Mouse (Mus musculus) naive thymus-derived CD4-positive, alpha-beta T cell, adult 2 months (primary cell): ENCODE results near the gene Astn2.

Experiments
- DNase-seq: peaks from one replicate; pipeline ENCODE4 v3.0.0-alpha.2; 2011; ENCODE audit warnings: low read depth

Astn2 gene

DNA sequence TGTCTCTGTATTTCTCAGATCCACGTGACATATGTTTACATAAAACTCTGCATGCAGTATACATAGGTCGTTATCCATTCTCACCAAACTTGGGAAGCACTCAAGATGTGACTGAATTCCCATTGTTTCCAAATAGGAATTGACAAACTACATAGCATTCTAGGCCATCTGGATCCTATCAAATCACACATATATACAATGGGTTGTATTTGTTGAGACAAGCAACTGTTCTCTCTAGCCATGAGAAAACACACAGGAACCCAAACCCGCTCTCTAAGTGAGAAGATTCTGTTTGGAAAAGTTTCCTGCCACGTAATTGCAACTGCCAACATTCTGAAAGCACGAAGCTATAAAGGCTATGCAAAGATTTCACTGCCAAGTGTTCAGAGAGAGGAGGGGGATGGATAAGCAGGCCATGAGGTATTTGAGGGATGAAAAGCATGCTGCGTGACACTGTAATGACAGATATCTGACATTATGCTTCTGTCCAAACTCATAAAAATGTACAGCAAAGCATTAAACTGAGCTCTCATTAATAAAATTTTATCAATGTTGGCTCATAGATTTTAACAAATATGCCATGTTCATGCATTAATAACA lies 732.7 kb downstream of the Astn2 start:
- DNase-seq: no peak

DNA sequence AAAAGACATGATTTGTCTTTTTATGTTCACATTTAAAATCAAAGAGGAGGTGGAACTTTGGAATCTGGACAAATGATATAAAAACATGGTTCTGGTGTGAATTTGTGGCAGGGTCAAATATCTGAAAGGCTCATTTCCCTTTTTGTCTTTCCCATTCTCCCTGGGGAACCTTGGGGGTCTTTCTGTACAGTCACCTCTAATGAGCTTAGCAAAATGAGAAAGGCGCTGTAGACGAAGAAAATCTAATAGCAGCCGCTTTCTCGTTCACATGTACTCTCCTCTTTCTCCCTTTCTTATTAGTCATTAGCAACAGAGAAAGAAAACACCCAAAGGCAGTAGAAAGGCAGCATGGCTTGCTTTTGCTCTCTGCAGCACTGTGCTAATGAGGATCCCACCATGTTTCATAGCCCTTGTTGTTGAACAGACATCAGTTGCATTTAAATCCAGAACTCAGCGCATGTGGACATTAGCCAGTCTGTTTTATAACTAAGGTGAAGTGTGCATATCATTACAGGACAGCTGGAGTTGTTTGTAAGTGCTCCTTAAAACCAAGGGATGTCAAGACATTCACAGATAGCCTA lies 737.3 kb downstream of the Astn2 start:
- no peak for DNase-seq

DNA sequence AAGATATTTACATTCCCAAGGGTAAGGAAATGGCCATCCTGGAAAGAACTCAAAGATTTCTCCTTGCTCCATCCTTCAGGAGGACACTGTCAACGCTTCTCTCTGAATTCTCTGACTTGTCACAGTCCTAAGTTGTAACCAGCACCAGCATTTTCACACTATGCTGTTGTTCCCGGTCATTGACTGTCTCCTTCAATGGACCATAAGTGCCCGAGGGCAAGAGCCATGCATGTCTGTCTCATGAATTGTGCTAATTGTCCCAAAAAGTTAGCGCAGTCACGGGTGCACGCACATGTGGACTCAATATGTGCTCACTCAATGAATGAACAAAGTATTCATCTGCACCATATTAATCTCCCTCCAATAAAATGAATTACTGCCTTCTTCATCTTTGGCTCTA lies 741.2 kb downstream of the Astn2 start:
- no peak for DNase-seq

DNA sequence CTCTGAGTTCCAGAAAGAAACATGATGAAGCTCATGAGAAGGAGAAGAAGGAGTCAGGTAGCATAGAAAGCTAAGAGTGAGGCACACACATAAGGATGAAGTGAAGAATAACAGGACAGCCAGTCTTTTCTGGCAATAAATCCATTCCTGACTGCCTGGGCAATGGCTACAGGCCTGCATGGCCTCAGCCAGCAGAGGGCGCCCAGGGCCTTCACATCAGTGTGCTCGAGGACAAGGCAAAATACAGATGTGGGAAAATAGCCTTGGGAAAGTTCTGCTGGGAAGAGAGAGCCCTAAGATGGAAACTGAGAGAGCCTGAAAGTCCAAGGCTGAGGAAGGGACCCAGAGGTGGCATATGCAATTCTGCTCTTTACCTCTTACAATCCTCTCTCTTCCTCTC lies 749.7 kb downstream of the Astn2 start:
- no peak for DNase-seq

- no peak for DNase-seq
Measured at GRCm38 (mm10) chr4:65642611-65643010, 761.8 kb downstream of the Astn2 start.

GRCm38 (mm10) chr4:65638231-65638630 lies 766.2 kb downstream of the Astn2 start:
- no peak for DNase-seq

DNA sequence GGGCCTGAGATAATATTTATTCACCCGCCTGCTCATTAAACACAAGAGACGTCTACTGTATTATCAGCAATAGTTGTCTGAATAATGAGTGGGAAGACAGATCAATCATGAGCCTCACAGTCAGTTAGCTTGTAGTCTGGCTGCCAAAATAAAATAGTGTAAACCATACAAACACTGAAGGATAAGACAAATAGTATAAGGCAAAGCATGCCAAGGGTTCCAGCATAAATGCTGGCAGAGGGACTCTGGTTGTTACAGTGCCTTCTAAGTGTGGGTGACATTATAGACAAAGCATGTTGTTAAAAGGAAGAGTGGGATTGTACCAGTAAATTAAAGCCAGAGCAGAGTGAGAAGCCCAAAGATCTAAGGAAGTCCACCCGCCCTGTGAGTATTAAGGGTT lies 784.3 kb downstream of the Astn2 start:
- DNase-seq: no peak

- DNase-seq: no peak
Measured at GRCm38 (mm10) chr4:65613135-65613534, 791.3 kb downstream of the Astn2 start.

DNA sequence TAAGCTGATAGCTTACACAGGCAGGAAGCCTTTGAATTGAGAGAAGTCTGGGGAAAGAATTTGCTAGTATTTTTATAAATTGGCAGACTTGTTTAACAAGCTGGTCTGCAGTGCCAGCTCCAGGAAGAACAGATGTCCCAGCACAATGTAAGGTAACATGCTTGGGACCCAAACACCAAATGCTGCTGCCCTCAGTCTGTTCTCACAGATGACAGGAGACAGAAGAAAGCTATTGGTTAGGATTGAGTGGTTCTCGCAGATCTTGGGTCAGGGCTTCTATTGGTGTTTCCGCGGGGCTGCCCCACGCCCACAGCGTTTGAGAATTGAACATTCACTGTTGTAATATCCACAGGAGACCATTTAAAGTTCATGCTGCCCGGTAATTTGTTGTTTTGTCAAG lies 793.5 kb downstream of the Astn2 start:
- no peak for DNase-seq

DNA sequence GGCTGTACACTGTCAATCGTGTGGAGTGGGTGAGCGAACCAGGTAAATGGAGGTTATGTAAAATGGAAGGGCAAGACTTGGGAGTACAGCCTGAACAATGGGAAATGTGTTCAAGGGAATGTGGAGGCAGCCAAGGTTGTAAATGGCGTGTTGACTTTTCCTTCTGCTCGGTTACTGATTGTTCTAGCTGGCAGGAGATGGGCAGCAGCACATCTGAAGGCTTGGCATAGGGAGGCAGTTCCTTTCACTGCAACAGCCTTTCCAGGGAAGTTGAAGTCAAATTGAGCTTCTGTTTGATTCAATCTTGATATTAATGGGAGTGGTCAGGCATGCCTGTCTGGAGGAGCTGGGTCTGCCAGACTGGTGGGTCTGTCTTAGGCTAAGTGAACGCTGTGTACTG lies 794.1 kb downstream of the Astn2 start:
- DNase-seq: no peak

- DNase-seq: no peak
Measured at GRCm38 (mm10) chr4:65608112-65608511, 796.3 kb downstream of the Astn2 start.

GRCm38 (mm10) chr4:65607184-65607631 lies 797.2 kb downstream of the Astn2 start:
- DNase-seq: no peak

DNA sequence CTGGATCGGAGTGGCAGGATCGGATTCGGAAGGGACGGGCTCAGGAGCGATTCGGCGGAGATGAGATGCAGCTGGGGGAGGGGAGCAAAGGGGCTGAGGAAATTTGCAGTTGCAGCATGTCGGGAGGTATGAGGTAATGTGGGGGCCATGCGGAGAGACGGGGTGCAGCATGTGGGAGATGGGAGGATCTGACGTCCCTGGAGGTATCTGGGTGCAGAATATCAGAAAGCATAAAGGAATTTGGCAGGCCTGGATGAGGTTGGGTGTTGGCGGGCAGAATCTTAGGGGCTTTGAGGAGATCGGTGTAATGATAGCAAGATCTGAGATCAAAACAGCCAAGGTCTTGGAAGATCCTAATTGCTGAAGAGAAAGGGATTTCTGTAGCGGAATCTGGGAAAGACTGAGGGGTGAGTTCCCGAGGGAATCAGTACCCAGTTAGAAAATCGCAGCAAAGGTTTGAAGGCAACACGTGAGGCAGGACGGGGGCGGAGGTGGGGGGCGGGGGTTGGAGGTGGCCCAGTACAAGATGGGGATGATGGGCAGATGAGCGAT lies 799.2 kb downstream of the Astn2 start:
- DNase-seq: no peak

DNA sequence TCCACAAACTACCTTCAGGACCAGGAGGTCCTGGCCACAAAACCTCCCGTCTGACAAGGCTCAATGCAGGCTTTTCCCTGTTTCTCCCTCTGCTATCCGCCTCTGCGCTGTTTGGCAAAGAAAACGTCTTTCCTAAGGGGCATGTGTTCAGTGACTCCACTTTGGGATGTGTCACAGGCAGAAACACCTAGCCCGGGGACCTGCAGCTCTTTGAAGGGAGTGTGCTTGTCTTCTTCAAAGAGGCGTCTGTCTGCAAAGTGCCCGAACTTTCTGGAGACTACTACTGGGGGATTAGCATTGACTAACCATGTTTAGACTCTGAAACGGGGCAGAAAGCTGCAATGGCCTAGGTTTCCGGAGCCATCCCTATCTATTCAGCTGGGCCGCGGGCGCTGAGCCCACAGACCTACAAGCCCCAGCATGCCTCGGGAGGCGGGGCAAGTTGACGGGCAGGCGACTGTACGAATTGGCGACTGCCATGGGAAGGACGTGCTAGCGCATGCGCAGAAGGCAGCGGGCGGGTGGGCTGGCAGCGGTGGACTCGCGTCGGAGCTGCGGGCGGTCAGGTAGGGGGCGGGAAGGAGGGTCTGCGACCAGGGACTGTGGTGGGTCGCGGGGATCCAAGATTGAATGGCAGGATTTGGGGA lies 799.8 kb downstream of the Astn2 start, which contains the start of gene Trim32:
Gene Trim32 (plus strand): TSS at position 483 of the 647 bp plus-strand sequence.
- peak; percentile 97 for DNase-seq

GRCm38 (mm10) chr4:65594601-65595369 lies 809.6 kb downstream of the Astn2 start:
- DNase-seq: no peak

GRCm38 (mm10) chr4:65589780-65590179 lies 814.6 kb downstream of the Astn2 start:
- peak; percentile 24 for DNase-seq

DNA sequence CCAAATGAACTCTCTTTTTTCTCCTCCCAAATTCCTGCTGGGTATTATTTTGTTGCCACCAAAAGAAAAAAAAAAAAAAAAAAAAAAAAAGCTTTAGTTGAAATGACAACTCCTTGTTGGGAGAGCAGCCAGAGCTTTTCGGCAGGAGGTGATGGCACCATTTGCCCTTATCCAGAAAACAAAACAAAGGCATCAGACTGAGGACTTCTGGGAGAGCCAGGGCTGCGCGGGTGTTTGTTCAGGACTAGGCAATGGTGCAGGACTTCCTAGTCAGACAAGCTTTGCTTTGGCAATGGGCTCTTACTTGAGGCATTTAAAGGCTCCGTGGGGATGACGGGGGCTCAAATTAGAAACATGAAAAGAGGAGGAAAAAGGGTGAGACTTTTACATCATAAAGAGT lies 817.5 kb downstream of the Astn2 start:
- no peak for DNase-seq

- no peak for DNase-seq
Measured at GRCm38 (mm10) chr4:65580254-65580653, 824.2 kb downstream of the Astn2 start.

GRCm38 (mm10) chr4:65565493-65565892 lies 838.9 kb downstream of the Astn2 start:
- DNase-seq: no peak

DNA sequence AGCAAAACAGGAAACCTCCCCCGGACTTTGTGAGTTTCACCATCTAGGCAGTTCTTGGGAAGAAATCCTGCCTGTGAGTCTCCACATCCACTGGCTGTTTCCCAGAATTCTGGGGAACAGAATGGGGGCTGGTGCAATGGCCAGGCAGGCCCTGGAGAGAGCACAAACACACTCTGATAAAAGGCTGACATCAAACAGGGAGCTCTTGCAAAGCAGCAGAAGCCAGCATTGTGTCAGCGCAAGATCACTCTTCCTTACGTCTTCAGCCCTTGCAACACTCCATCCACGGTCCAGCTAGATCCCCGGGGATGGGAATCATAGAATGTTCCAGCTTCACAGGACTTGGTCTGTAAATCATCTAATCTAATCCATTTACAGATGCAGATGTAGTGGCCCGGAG lies 855.9 kb downstream of the Astn2 start:
- no peak for DNase-seq

- no peak for DNase-seq
Measured at GRCm38 (mm10) chr4:65545582-65545981, 858.8 kb downstream of the Astn2 start.

GRCm38 (mm10) chr4:65532071-65532736 lies 872.2 kb downstream of the Astn2 start:
- DNase-seq: no peak
